Mouse (Mus musculus) hindbrain, embryonic 11.5 days (tissue): Measurements from ENCODE around the gene Styxl1. TPM values are rescaled to one million over a fixed set of nuclear protein-coding genes. Genes with fewer than 3 reads are reported as not detected.

Experiments
- ATAC-seq: fragments of 200-750 bp; cut with Nextera tagmentation; 2 replicates; pipeline ENCODE4 v1.8.0; 2017; ENCODE audit warnings: mild to moderate bottlenecking, moderate TSS enrichment, moderate library complexity; ENCODE audit not compliant: low FRiP score
- DNase-seq: peaks from one replicate; pipeline ENCODE4 v3.0.0-alpha.2; 2015; ENCODE audit warnings: low spot score
- H3K27ac ChIP-seq: fragments of 300-500 bp; sonication (generic); 2 replicates; pipeline ENCODE4 v1.5.1; 2014; ENCODE audit warnings: mild to moderate bottlenecking, low read depth, low read length
- H3K27me3 ChIP-seq: fragments of 300-500 bp; sonication (generic); 2 replicates; pipeline ENCODE4 v1.6.1; 2014; ENCODE audit warnings: mild to moderate bottlenecking, low read length, moderate library complexity, mixed read lengths; ENCODE audit not compliant: control insufficient read depth, insufficient read depth
- H3K36me3 ChIP-seq: fragments of 300-500 bp; sonication (generic); 2 replicates; pipeline ENCODE4 v1.6.1; 2014; ENCODE audit warnings: mild to moderate bottlenecking, low read length, moderate library complexity, mixed read lengths; ENCODE audit not compliant: control insufficient read depth, insufficient read depth
- H3K4me1 ChIP-seq: fragments of 300-500 bp; sonication (generic); replicated peaks from 2 replicates; pipeline ENCODE4 v1.6.1; 2014; ENCODE audit warnings: low read length, mixed read lengths; ENCODE audit not compliant: control insufficient read depth, insufficient read depth
- H3K4me2 ChIP-seq: fragments of 300-500 bp; sonication (generic); replicated peaks from 2 replicates; pipeline ENCODE4 v1.6.1; 2014; ENCODE audit warnings: mild to moderate bottlenecking, low read depth, low read length
- H3K4me3 ChIP-seq: fragments of 300-500 bp; sonication (generic); 2 replicates; pipeline ENCODE4 v1.5.1; 2014; ENCODE audit warnings: low read depth, low read length
- H3K9ac ChIP-seq: fragments of 300-500 bp; sonication (generic); 2 replicates; pipeline ENCODE4 v1.6.1; 2014; ENCODE audit warnings: low read depth, low read length
- H3K9me3 ChIP-seq: fragments of 300-500 bp; sonication (generic); 2 replicates; pipeline ENCODE4 v1.6.1; 2016; ENCODE audit warnings: low read length; ENCODE audit not compliant: control insufficient read depth
- WGBS: fragments of 180-500 bp; shearing (Covaris S2); extraction: QIAGEN DNeasy Blood & Tissue Kit; methylation state at CpG from one replicate; pipeline ENCODE4 v1.1.7; 2014; 5-methylcytosine and 5-hydroxymethylcytosine counted together
- polyA plus RNA-seq: library from polyadenylated mRNA; unstranded; fragments of >200 nt; fragmentation: Nextera tagmentation; extraction: Ambion mirVana; gene quantifications from 2 replicates; pipeline ENCODE4 v1.2.1, GENCODE M21; 2014

The Styxl1 gene
- polyA plus RNA-seq, 1 experiment from 2014 or later: 0.36 TPM

- no peak overlapping the region for H3K4me2 ChIP-seq
- H3K36me3 ChIP-seq: no peaks in the 10 kb centered on the region
- no peak for ATAC-seq
- H3K27ac ChIP-seq: no peak overlapping the region
- H3K4me1 ChIP-seq: 0 out of 2 replicates have a peak, but pooled peaks cover 4% of the 10 kb centered on the region
- no peak overlapping the region for H3K4me3 ChIP-seq
- H3K9ac ChIP-seq: no peak overlapping the region
- WGBS: 69% methylated on average over 2 of the region's 2 CpGs
- no peaks in the 10 kb centered on the region for H3K9me3 ChIP-seq
- H3K27me3 ChIP-seq: no peaks in the 10 kb centered on the region
- no peak for DNase-seq
Measured at GRCm38 (mm10) chr5:135804735-135805134, 26.6 kb upstream of the Styxl1 start.

GRCm38 (mm10) chr5:135803676-135804075, 25.5 kb upstream of the Styxl1 start:
- no peak overlapping the region for H3K9ac ChIP-seq
- WGBS: 88% methylated on average over 4 of the region's 4 CpGs
- DNase-seq (no peak), ATAC-seq (no peak)
- H3K4me3 ChIP-seq: no peak overlapping the region
- H3K36me3 ChIP-seq: no peaks in the 10 kb centered on the region
- H3K27me3 ChIP-seq: no peaks in the 10 kb centered on the region
- no peaks in the 10 kb centered on the region for H3K9me3 ChIP-seq
- H3K4me1 ChIP-seq: 0 out of 2 replicates have a peak, but pooled peaks cover 4% of the 10 kb centered on the region
- no peak overlapping the region for H3K4me2 ChIP-seq
- H3K27ac ChIP-seq: no peak overlapping the region

GRCm38 (mm10) chr5:135803135-135803534, 24.9 kb upstream of the Styxl1 start:
- Histone ChIP-seq H3K27ac (no peak overlapping the region), H3K36me3 (no peaks in the 10 kb centered on the region), H3K4me3 (no peak overlapping the region), H3K9me3 (no peaks in the 10 kb centered on the region), H3K27me3 (no peaks in the 10 kb centered on the region), H3K4me1 (0 out of 2 replicates have a peak, but pooled peaks cover 4% of the 10 kb centered on the region), H3K9ac (no peak overlapping the region), H3K4me2 (no peak overlapping the region)
- ATAC-seq (no peak), DNase-seq (no peak)
- 67% methylated on average over 4 of the region's 4 CpGs for WGBS

GRCm38 (mm10) chr5:135802641-135803040, 24.5 kb upstream of the Styxl1 start:
- Histone ChIP-seq H3K27ac (no peak overlapping the region), H3K4me2 (no peak overlapping the region), H3K27me3 (no peaks in the 10 kb centered on the region), H3K36me3 (no peaks in the 10 kb centered on the region), H3K4me3 (no peak overlapping the region), H3K9me3 (no peaks in the 10 kb centered on the region), H3K9ac (no peak overlapping the region), H3K4me1 (0 out of 2 replicates have a peak, but pooled peaks cover 4% of the 10 kb centered on the region)
- WGBS: 92% methylated on average over 8 of the region's 8 CpGs
- DNase-seq (no peak), ATAC-seq (no peak)

GRCm38 (mm10) chr5:135800927-135801326, 22.7 kb upstream of the Styxl1 start:
- Histone ChIP-seq H3K27me3 (no peaks in the 10 kb centered on the region), H3K27ac (peak overlapping the region; percentile 70), H3K9me3 (no peaks in the 10 kb centered on the region), H3K36me3 (no peaks in the 10 kb centered on the region), H3K4me2 (no peak overlapping the region), H3K4me1 (0 out of 2 replicates have a peak, but pooled peaks cover 4% of the 10 kb centered on the region), H3K4me3 (no peak overlapping the region), H3K9ac (no peak overlapping the region)
- ATAC-seq (peak; percentile 75), DNase-seq (peak; percentile 44)
- 3% methylated on average over 6 of the region's 6 CpGs for WGBS

- H3K27ac ChIP-seq: no peak overlapping the region
- ATAC-seq: no peak
- H3K36me3 ChIP-seq: no peaks in the 10 kb centered on the region
- DNase-seq: peak; percentile 44
- H3K9ac ChIP-seq: no peak overlapping the region
- no peak overlapping the region for H3K4me2 ChIP-seq
- no peak overlapping the region for H3K4me3 ChIP-seq
- 49% methylated on average over 4 of the region's 4 CpGs for WGBS
- H3K9me3 ChIP-seq: no peaks in the 10 kb centered on the region
- H3K27me3 ChIP-seq: no peaks in the 10 kb centered on the region
- peaks cover 6% of the 10 kb centered on the region; the same call in 1 of the 2 replicates for H3K4me1 ChIP-seq
Measured at GRCm38 (mm10) chr5:135799746-135800145, 21.6 kb upstream of the Styxl1 start.

- Histone ChIP-seq H3K4me1 (peaks cover 7% of the 10 kb centered on the region; the same call in 1 of the 2 replicates), H3K27me3 (no peaks in the 10 kb centered on the region), H3K36me3 (peaks cover 4% of the 10 kb centered on the region), H3K4me2 (0 out of 2 replicates have a peak overlapping the region, but pooled peaks have one; percentile 31), H3K27ac (peak overlapping the region; percentile 86), H3K9ac (peak overlapping the region; percentile 45; the same call in 1 of the 2 replicates), H3K9me3 (no peaks in the 10 kb centered on the region), H3K4me3 (no peak overlapping the region)
- 10% methylated on average over 5 of the region's 5 CpGs for WGBS
- no peak for DNase-seq
- ATAC-seq: no peak; the same call in 1 of the 2 replicates
Measured at GRCm38 (mm10) chr5:135794859-135795181, 16.6 kb upstream of the Styxl1 start.

- peak overlapping the region; percentile 49 for H3K9ac ChIP-seq
- WGBS: 10% methylated on average over 20 of the region's 20 CpGs
Measured at GRCm38 (mm10) chr5:135793996-135794858, 16.0 kb upstream of the Styxl1 start.

More at GRCm38 (mm10) chr5:135793996-135794858, 16.0 kb upstream of the Styxl1 start:
- Histone ChIP-seq H3K4me1 (peaks cover 7% of the 10 kb centered on the region; the same call in 1 of the 2 replicates), H3K4me2 (peak overlapping the region; percentile 31), H3K4me3 (0 out of 2 replicates have a peak overlapping the region, but pooled peaks have one; percentile 2), H3K36me3 (peaks cover 6% of the 10 kb centered on the region), H3K9me3 (no peaks in the 10 kb centered on the region), H3K27ac (peak overlapping the region; percentile 86), H3K27me3 (no peaks in the 10 kb centered on the region)
- ATAC-seq: peak; percentile 90
- peak; percentile 94 for DNase-seq
